Mouse (Mus musculus) spleen, adult 2 months (tissue): ENCODE data around the gene Wnt7a. TPM values are rescaled to one million over a fixed set of nuclear protein-coding genes. Genes with fewer than 3 reads are reported as not detected.

Experiments used
- DNase-seq, 2 experiments: peaks; one replicate each; pipeline versions ENCODE4 v3.0.0 to v3.0.0-alpha.2; 2012 to 2021; ENCODE audit warnings: low spot score in 2 of 2, low read depth in 1 of 2
- H3K27ac ChIP-seq: fragments of 200-500 bp; 2 replicates; pipeline ENCODE4 v1.5.1; 2012; ENCODE audit warnings: low read length, inconsistent platforms; ENCODE audit not compliant: insufficient read depth
- H3K27me3 ChIP-seq: fragments of 200-500 bp; 2 replicates; pipeline ENCODE4 v1.6.1; 2012; ENCODE audit warnings: mild to moderate bottlenecking, moderate library complexity, low read length, inconsistent platforms; ENCODE audit not compliant: control insufficient read depth, insufficient read depth
- H3K36me3 ChIP-seq: fragments of 200-500 bp; 2 replicates; pipeline ENCODE4 v1.6.1; 2012; ENCODE audit warnings: mild to moderate bottlenecking, low read length, inconsistent platforms; ENCODE audit not compliant: control insufficient read depth, insufficient read depth
- H3K4me1 ChIP-seq: fragments of 200-500 bp; 2 replicates; pipeline ENCODE4 v1.6.1; 2011; ENCODE audit warnings: inconsistent platforms; ENCODE audit not compliant: control insufficient read depth, insufficient read depth, insufficient read length
- H3K4me3 ChIP-seq: fragments of 200-500 bp; 2 replicates; pipeline ENCODE4 v1.5.1; 2011; ENCODE audit warnings: mild to moderate bottlenecking, inconsistent platforms; ENCODE audit not compliant: insufficient read depth, insufficient read length; ENCODE audit errors: extremely low read depth
- CTCF ChIP-seq: fragments of 200-500 bp; IDR thresholded peaks from 2 replicates; pipeline ENCODE4 v1.5.1; 2011; ENCODE audit warnings: mild to moderate bottlenecking, inconsistent platforms; ENCODE audit not compliant: insufficient read depth, insufficient read length, insufficient replicate concordance; ENCODE audit errors: extremely low read depth
- POLR2A ChIP-seq: fragments of 200-500 bp; IDR thresholded peaks from 2 replicates; pipeline ENCODE4 v1.6.1; 2011; ENCODE audit warnings: low read depth, low read length, inconsistent platforms
- WGBS: fragments of 180-500 bp; shearing (Covaris S2); methylation state at CpG from one replicate; pipeline ENCODE4 v1.1.7; 2018; 5-methylcytosine and 5-hydroxymethylcytosine counted together
- polyA plus RNA-seq: library from polyadenylated mRNA; depleted of rRNA; stranded (reverse); fragments of >200 nt; gene quantifications from 2 replicates; pipeline ENCODE4 v1.2.3, GENCODE M21; 2012

Gene Wnt7a
- polyA plus RNA-seq, 1 experiment: 1.7 TPM

GRCm38 (mm10) chr6:91384415-91384814 lies 26.7 kb downstream of the Wnt7a start:
- no peak for DNase-seq
- no peaks in the 10 kb centered on the region for H3K36me3 ChIP-seq
- no peaks in the 10 kb centered on the region for H3K27me3 ChIP-seq
- H3K4me3 ChIP-seq: no peak overlapping the region
- no peaks in the 10 kb centered on the region for H3K4me1 ChIP-seq
- TF ChIP-seq CTCF (no peak), POLR2A (no peak)
- 80% methylated on average over 2 of the region's 2 CpGs for WGBS
- H3K27ac ChIP-seq: no peak overlapping the region

- no peak overlapping the region for H3K4me3 ChIP-seq
- H3K27me3 ChIP-seq: no peaks in the 10 kb centered on the region
- H3K27ac ChIP-seq: no peak overlapping the region
- no peaks in the 10 kb centered on the region for H3K4me1 ChIP-seq
- H3K36me3 ChIP-seq: no peaks in the 10 kb centered on the region
- DNase-seq: no peak
- 84% methylated on average over 2 of the region's 2 CpGs for WGBS
- TF ChIP-seq CTCF (no peak), POLR2A (no peak)
Observed at GRCm38 (mm10) chr6:91383871-91384270, 27.3 kb downstream of the Wnt7a start.

- Histone ChIP-seq H3K36me3 (no peaks in the 10 kb centered on the region), H3K4me1 (no peaks in the 10 kb centered on the region), H3K27me3 (no peaks in the 10 kb centered on the region), H3K27ac (no peak overlapping the region), H3K4me3 (no peak overlapping the region)
- no peak for DNase-seq
- TF ChIP-seq POLR2A: no peak
- no peak for TF ChIP-seq CTCF
- 55% methylated on average over 1 of the region's 1 CpGs for WGBS
Observed at GRCm38 (mm10) chr6:91383303-91383702, 27.9 kb downstream of the Wnt7a start.

GRCm38 (mm10) chr6:91379871-91380270 lies 31.3 kb downstream of the Wnt7a start:
- 76% methylated on average over 4 of the region's 4 CpGs for WGBS

GRCm38 (mm10) chr6:91379266-91379665 lies 31.9 kb downstream of the Wnt7a start:
- H3K36me3 ChIP-seq: no peaks in the 10 kb centered on the region
- H3K4me3 ChIP-seq: no peak overlapping the region
- no peak for DNase-seq
- no peaks in the 10 kb centered on the region for H3K27me3 ChIP-seq
- TF ChIP-seq CTCF (no peak), POLR2A (no peak)
- H3K4me1 ChIP-seq: no peaks in the 10 kb centered on the region
- no peak overlapping the region for H3K27ac ChIP-seq
- 68% methylated on average over 3 of the region's 3 CpGs for WGBS

More at GRCm38 (mm10) chr6:91379871-91380270, 31.3 kb downstream of the Wnt7a start:
- H3K27me3 ChIP-seq: no peaks in the 10 kb centered on the region
- H3K4me1 ChIP-seq: no peaks in the 10 kb centered on the region
- H3K27ac ChIP-seq: no peak overlapping the region
- H3K36me3 ChIP-seq: no peaks in the 10 kb centered on the region
- H3K4me3 ChIP-seq: no peak overlapping the region
- no peak for DNase-seq
- no peak for TF ChIP-seq CTCF
- TF ChIP-seq POLR2A: no peak

GRCm38 (mm10) chr6:91372977-91373376 lies 38.2 kb downstream of the Wnt7a start:
- no peak overlapping the region for H3K27ac ChIP-seq
- H3K36me3 ChIP-seq: no peaks in the 10 kb centered on the region
- no peaks in the 10 kb centered on the region for H3K4me1 ChIP-seq
- TF ChIP-seq CTCF (no peak), POLR2A (no peak)
- H3K27me3 ChIP-seq: no peaks in the 10 kb centered on the region
- DNase-seq: no peak
- H3K4me3 ChIP-seq: no peak overlapping the region

GRCm38 (mm10) chr6:91372586-91372971 lies 38.6 kb downstream of the Wnt7a start:
- TF ChIP-seq CTCF (no peak), POLR2A (no peak)
- DNase-seq: no peak
- H3K36me3 ChIP-seq: no peaks in the 10 kb centered on the region
- H3K4me1 ChIP-seq: no peaks in the 10 kb centered on the region
- H3K4me3 ChIP-seq: no peak overlapping the region
- H3K27ac ChIP-seq: no peak overlapping the region
- H3K27me3 ChIP-seq: no peaks in the 10 kb centered on the region
- WGBS: 33% methylated on average over 3 of the region's 3 CpGs
